Mouse (Mus musculus): ENCODE measurements around the gene Xrra1. TPM values are rescaled to one million over a fixed set of nuclear protein-coding genes. Genes with fewer than 3 reads are reported as not detected.

The Xrra1 gene
- polyA plus RNA-seq, 1 experiment from 2014 or later, result 0.26 TPM

DNA sequence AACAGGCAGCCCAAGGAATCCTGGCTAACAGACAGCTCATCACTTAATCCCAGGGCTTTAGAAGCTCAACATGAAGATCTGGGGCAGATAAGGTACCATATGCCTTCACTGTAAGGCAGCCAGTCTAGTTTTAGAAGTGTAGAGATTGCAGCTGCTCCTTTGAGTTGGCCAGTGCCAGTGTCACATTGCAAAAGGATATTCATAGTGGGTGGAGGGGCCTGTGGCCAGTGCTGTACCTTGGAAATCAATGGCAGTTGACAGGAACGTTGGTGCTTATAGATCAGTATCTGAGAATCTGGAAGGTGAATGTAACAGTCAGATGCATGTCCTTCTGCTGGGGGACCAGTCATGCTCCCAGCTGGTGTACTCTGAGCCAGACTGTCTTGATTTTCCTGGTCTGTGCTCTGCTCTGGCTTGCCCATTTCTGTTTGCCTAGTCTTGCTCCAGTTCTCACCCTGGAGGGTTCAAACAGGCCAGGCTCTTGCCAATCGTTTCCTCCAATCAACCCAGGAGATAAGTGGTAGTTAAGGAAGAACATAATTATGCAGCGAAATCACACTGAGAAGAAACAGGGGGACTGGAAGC, 45.6 kb downstream of the Xrra1 start:
- Histone ChIP-seq H3K4me1 (no peaks in the 10 kb centered on the region), H3K4me3 (no peak overlapping the region), H3K9me3 (no peaks in the 10 kb centered on the region), H3K36me3 (no peaks in the 10 kb centered on the region), H3K9ac (no peak overlapping the region), H3K27ac (no peak overlapping the region), H3K27me3 (no peaks in the 10 kb centered on the region), H3K4me2 (no peak overlapping the region)
- ATAC-seq (ENCODE audit: borderline replicate concordance, extremely low read depth, low FRiP score, low TSS enrichment), result no peak
- 53% methylated on average over 3 of the region's 3 CpGs for WGBS

- Histone ChIP-seq H3K36me3 (no peaks in the 10 kb centered on the region), H3K27ac (no peak overlapping the region), H3K9ac (no peak overlapping the region), H3K4me3 (no peak overlapping the region), H3K9me3 (no peaks in the 10 kb centered on the region), H3K4me1 (no peaks in the 10 kb centered on the region), H3K27me3 (no peaks in the 10 kb centered on the region), H3K4me2 (no peak overlapping the region)
- 76% methylated on average over 3 of the region's 3 CpGs for WGBS
- ATAC-seq (ENCODE audit: borderline replicate concordance, extremely low read depth, low FRiP score, low TSS enrichment), result no peak
These were observed 47.4 kb downstream of the Xrra1 start for GRCm38 (mm10) chr7:99906346-99906745.

DNA sequence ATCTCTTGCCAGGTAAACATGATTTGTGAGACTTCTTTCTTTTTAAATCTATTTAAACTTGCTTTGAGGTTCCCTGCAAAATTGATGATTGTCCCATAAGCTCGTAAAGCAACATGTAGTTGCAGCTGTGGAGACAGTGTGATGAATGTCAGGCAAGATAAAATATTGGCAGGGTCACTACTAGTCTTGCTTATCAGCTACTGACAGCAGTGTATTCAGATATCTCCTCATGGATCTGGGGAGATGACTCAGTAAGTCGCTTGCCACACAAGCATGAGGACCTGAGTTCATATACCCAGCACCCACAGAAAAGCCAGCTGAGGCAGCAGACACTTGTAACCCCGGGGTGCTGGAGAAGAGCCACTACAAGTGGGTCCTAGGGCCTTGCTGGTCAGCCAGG, 48.5 kb downstream of the Xrra1 start:
- Histone ChIP-seq H3K4me3 (no peak overlapping the region), H3K36me3 (no peaks in the 10 kb centered on the region), H3K27me3 (no peaks in the 10 kb centered on the region), H3K9ac (no peak overlapping the region), H3K4me1 (no peaks in the 10 kb centered on the region), H3K27ac (no peak overlapping the region), H3K4me2 (no peak overlapping the region), H3K9me3 (no peaks in the 10 kb centered on the region)
- WGBS, result 51% methylated on average over 3 of the region's 3 CpGs
- ATAC-seq (ENCODE audit: borderline replicate concordance, extremely low read depth, low FRiP score, low TSS enrichment), result no peak

GRCm38 (mm10) chr7:99911038-99911437, 52.1 kb downstream of the Xrra1 start:
- Histone ChIP-seq H3K36me3 (no peaks in the 10 kb centered on the region), H3K9ac (no peak overlapping the region), H3K4me3 (no peak overlapping the region), H3K4me2 (no peak overlapping the region), H3K27me3 (peaks cover 2% of the 10 kb centered on the region; the same call in 1 of the 2 replicates), H3K9me3 (no peaks in the 10 kb centered on the region), H3K4me1 (no peaks in the 10 kb centered on the region), H3K27ac (no peak overlapping the region)
- 70% methylated on average over 5 of the region's 5 CpGs for WGBS
- no peak for ATAC-seq (ENCODE audit: borderline replicate concordance, extremely low read depth, low FRiP score, low TSS enrichment)

DNA sequence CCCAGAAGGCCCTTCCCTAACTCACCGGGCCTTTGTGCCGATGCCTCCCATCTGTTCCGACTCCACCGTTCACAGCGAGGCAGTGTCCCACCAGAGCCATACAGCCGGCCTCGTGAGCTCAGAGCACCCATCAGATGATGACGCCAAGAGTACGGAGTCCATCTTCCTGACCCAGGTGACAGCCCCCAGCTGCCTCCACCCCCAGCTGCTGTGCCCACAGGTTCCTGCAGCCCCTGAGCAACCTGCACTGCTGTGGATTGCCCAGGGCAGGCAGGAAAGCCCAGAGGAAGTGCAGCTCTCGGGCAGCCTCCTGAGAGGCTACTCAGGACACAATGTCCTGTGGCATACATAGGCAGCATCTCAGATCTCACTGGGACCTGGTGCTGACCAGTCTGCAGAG, 55.4 kb downstream of the Xrra1 start:
- Histone ChIP-seq H3K4me1 (peaks cover 14% of the 10 kb centered on the region), H3K9ac (no peak overlapping the region), H3K36me3 (no peaks in the 10 kb centered on the region), H3K4me2 (no peak overlapping the region), H3K4me3 (no peak overlapping the region), H3K27me3 (peaks cover 7% of the 10 kb centered on the region; the same call in 1 of the 2 replicates), H3K9me3 (no peaks in the 10 kb centered on the region), H3K27ac (no peak overlapping the region)
- ATAC-seq (ENCODE audit: borderline replicate concordance, extremely low read depth, low FRiP score, low TSS enrichment), result no peak
- 80% methylated on average over 10 of the region's 10 CpGs for WGBS

DNA sequence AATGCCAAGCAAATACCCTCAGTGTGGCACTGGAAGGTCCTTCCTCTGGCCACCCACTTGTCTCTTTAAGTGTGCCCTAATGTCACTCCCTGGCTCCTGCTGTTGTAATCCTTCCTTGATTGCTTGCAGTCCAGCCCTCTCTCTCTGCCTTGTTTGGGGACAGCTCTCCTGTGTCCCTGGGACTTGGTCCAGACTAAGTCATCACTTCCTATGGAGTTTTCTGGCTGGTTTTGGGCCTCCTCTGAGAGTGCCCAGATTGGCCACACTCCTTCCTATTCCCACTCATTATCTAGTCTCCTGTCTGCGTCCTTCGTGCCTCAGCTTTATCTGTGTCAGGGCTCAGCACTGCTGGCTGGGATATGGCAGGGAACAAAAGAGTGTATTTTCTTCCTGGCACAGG, 56.6 kb downstream of the Xrra1 start:
- no peak overlapping the region for H3K27ac ChIP-seq
- 73% methylated on average over 2 of the region's 2 CpGs for WGBS
- ATAC-seq (ENCODE audit: borderline replicate concordance, extremely low read depth, low FRiP score, low TSS enrichment), result no peak

DNA sequence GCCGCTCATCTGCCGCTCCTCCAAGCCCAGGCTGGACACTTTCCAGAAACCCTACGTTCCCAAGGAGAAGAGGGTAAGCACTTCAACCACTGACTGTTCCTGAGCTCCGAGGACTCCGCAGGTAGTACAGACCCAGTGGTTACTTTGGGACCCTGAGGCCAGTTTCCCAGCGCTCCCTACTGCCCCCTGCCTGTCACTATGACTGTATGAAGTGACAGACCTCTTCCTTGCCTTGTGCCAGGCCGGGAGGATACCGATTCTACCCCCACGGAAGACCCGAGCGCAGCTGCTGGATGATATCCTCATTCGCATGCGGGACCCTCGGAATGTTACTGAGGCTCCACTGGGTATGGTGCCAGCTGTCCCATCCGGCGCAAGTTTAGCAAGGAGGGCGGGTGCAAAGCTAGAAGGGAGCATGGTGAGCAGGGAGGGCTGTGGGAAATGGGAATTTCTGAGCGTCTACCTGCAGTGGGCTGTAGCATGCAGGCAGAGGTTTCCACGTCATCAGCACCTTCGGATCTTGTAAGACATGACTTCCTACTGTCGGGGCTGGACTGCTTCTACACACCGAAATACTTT, 57.9 kb downstream of the Xrra1 start:
- ATAC-seq (ENCODE audit: borderline replicate concordance, extremely low read depth, low FRiP score, low TSS enrichment), result 0 out of 2 replicates have a peak, but pooled peaks have one; percentile 25
- peak overlapping the region; percentile 23 for H3K9ac ChIP-seq
- H3K27me3 ChIP-seq, result peaks cover 7% of the 10 kb centered on the region; the same call in 1 of the 2 replicates
- H3K27ac ChIP-seq, result no peak overlapping the region
- no peaks in the 10 kb centered on the region for H3K9me3 ChIP-seq
- peak overlapping the region; percentile 34 for H3K4me3 ChIP-seq
- H3K4me2 ChIP-seq, result peak overlapping the region; percentile 79
- 5% methylated on average over 22 of the region's 22 CpGs for WGBS
- no peaks in the 10 kb centered on the region for H3K36me3 ChIP-seq
- peaks cover 25% of the 10 kb centered on the region for H3K4me1 ChIP-seq

More for the DNA sequence above, 56.6 kb downstream of the Xrra1 start:
- no peak overlapping the region for H3K4me3 ChIP-seq
- peaks cover 17% of the 10 kb centered on the region for H3K4me1 ChIP-seq
- H3K27me3 ChIP-seq, result peaks cover 7% of the 10 kb centered on the region; the same call in 1 of the 2 replicates
- no peak overlapping the region for H3K9ac ChIP-seq
- no peak overlapping the region for H3K4me2 ChIP-seq
- H3K9me3 ChIP-seq, result no peaks in the 10 kb centered on the region
- H3K36me3 ChIP-seq, result no peaks in the 10 kb centered on the region

- Histone ChIP-seq H3K36me3 (no peaks in the 10 kb centered on the region; the same call in 1 of the 2 replicates), H3K9me3 (no peaks in the 10 kb centered on the region), H3K9ac (peak overlapping the region; percentile 23), H3K4me1 (peaks cover 25% of the 10 kb centered on the region), H3K4me3 (peak overlapping the region; percentile 34), H3K27me3 (peaks cover 7% of the 10 kb centered on the region; the same call in 1 of the 2 replicates), H3K4me2 (peak overlapping the region; percentile 79), H3K27ac (no peak overlapping the region)
- 2% methylated on average over 36 of the region's 36 CpGs for WGBS
- ATAC-seq (ENCODE audit: borderline replicate concordance, extremely low read depth, low FRiP score, low TSS enrichment), result peak; percentile 29; the same call in 1 of the 2 replicates
These were observed 58.5 kb downstream of the Xrra1 start for GRCm38 (mm10) chr7:99917320-99917844.

- Histone ChIP-seq H3K27me3 (peaks cover 7% of the 10 kb centered on the region; the same call in 1 of the 2 replicates), H3K4me2 (no peak overlapping the region), H3K27ac (no peak overlapping the region), H3K4me1 (peaks cover 25% of the 10 kb centered on the region), H3K9ac (no peak overlapping the region), H3K4me3 (no peak overlapping the region), H3K36me3 (peaks cover 13% of the 10 kb centered on the region), H3K9me3 (no peaks in the 10 kb centered on the region)
- no peak for ATAC-seq (ENCODE audit: borderline replicate concordance, extremely low read depth, low FRiP score, low TSS enrichment)
- 89% methylated on average over 2 of the region's 2 CpGs for WGBS
These were observed 60.2 kb downstream of the Xrra1 start for GRCm38 (mm10) chr7:99919164-99919563.

DNA sequence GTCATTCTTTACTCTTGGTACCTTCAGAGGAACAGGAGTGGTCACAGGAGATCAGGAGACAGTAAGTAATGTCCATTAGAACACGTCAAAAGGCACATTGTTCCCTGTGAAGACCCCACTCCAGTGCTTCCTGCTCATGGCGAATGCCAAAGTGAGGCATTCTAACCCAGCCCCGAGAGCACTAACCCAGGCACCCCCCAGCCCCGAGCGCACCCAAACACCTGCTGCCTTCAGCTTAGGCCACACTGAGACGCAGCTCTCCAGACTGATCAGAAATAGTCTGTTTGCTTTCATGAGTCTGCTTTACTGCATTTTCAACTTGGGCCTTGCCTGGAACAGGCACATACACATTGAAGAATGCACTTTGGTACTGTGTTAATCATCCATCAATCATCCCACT, 61.1 kb downstream of the Xrra1 start:
- peaks cover 7% of the 10 kb centered on the region; the same call in 1 of the 2 replicates for H3K27me3 ChIP-seq
- H3K4me3 ChIP-seq, result no peak overlapping the region
- H3K4me1 ChIP-seq, result peaks cover 25% of the 10 kb centered on the region
- no peak overlapping the region for H3K27ac ChIP-seq
- no peak for ATAC-seq (ENCODE audit: borderline replicate concordance, extremely low read depth, low FRiP score, low TSS enrichment)
- 72% methylated on average over 6 of the region's 6 CpGs for WGBS
- no peaks in the 10 kb centered on the region for H3K9me3 ChIP-seq
- H3K4me2 ChIP-seq, result no peak overlapping the region
- H3K36me3 ChIP-seq, result peaks cover 21% of the 10 kb centered on the region
- H3K9ac ChIP-seq, result no peak overlapping the region

GRCm38 (mm10) chr7:99920416-99920815, 61.5 kb downstream of the Xrra1 start:
- ATAC-seq (ENCODE audit: borderline replicate concordance, extremely low read depth, low FRiP score, low TSS enrichment), result no peak
- Histone ChIP-seq H3K9me3 (no peaks in the 10 kb centered on the region), H3K9ac (no peak overlapping the region), H3K4me2 (no peak overlapping the region), H3K4me1 (peaks cover 25% of the 10 kb centered on the region), H3K4me3 (no peak overlapping the region), H3K27ac (peak overlapping the region; percentile 65), H3K36me3 (peaks cover 25% of the 10 kb centered on the region), H3K27me3 (peaks cover 7% of the 10 kb centered on the region; the same call in 1 of the 2 replicates)
- WGBS, result 31% methylated on average over 2 of the region's 2 CpGs

Measured in lung, embryonic 15.5 days (tissue).